Mouse (Mus musculus) liver, adult (tissue): ENCODE results near the gene Gm37240.

Experiments used
- GATA4 ChIP-seq: IDR thresholded peaks from 2 replicates; pipeline ENCODE4 v1.6.1; 2014; ENCODE audit warnings: mild to moderate bottlenecking, low read length; ENCODE audit not compliant: insufficient replicate concordance

The Gm37240 gene

DNA sequence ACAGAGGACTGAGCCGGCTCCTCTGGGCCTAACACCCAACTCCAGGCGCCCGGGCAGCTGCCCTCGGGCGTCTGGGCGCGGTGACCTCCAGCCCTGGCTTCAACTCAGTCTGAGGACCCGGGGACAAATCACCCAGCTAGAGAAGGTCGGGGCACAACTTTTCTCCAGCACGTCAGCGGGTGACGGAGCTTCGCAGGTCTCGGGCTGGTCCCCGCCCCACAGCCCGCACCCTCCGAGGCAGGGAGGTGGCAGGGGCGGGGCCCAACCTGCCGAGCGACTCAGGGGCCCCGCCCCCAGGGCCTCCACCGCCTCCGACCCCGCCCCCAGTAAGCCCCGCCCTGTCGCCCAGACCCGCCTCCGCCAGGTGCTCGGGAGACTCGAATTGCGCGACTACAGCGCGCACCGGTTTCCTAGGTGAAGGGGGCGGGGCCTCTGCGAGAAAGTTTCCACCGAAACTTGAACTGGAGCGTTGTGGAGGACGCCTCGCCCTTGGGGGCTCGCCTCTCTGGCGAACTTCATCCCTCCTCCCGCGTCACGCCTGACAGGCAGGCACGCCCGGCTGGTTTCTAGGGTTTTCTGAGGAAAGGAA, at the start of gene Gm37240, which contains the start of gene Glt28d2:
TSS of gene Gm37240 (minus strand) at position 280 of the 589 bp plus-strand sequence.
TSS of gene Glt28d2 (minus strand) at position 278 of the 589 bp plus-strand sequence.
- TF ChIP-seq GATA4: no peak

DNA sequence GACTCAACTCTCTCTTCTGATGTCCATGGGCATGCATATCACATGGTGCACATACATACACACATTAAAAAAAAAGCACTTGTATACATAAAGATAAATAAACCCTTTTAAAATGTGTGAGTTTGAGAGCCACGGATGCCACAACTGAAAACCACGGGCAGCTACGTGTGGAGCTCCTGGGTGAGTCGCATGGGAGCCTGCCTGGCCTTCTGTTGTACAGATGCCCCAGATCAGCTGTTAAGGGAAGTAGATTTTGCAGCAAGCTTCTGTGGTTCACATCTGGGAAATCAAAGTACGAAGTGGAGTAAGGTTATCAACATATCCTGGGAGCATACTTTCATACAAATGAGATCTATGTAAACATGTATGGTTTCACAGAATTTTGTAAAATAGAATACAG, 46.3 kb upstream of the Gm37240 start:
- TF ChIP-seq GATA4: no peak

DNA sequence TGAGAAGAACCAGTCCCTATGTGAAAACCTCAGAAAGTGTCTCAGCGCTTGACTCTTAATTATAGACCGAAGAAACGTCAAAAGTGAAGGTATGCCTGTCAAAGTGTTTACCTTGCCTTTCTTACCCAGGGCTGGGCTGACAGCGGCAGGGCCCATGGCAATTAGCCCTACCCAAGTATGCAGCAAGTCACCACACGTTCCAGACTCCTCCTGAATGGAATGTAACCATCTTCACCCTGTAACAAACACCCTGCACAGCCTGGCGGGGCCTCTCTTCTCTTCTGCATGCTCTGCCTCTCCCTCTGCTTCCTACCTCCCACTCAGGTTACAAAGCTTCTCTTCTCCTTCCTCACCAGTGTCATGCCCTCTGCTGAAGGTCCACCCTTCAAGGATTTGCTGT, 44.5 kb upstream of the Gm37240 start:
- TF ChIP-seq GATA4: no peak

DNA sequence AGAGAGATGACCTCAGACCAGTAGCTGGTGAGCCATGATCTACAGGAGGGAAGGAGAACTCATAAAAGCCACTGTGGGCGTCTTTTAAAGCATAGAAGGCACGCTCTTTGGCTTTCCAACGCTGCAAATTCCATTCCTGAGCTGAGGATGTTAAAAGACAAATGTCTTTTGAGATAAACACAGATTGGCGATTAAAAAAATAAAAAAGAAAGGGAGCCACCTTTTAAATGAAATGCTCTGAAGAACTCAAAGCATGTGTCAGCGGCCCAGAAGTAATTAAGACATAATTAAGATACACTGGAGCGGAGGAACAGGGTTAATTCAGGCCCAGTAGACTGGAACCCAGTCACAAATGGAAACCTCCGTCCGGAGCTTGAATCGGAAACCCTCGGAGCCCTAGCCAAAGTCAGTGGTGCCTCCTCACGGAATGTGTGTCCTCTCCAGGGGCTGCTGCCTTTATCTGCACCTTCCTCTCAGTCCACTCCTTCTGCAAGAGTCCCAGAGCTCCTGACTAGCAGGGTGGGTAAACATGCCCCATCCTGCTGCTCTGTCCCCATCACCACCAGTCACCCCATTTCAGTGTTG, 43.4 kb upstream of the Gm37240 start:
- TF ChIP-seq GATA4: no peak

DNA sequence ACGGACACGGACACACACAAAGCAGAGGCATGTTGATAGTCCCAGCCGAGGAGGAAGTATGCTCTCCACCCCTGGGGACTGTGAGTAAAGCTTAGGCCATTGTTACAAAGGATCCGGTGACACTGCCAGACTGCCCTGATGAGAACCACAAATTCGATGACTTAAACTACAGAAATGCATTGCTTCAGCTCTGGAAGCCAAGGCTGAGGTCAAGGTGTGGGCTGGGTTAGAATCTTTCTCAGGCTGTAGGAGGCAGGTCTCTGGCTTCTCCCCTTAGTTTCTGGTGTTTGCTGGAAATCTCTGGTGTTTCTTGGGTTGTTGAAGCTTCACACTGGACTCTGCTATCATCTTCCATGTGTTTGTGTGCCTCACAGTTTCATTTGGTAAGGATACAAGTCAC, 42.4 kb upstream of the Gm37240 start:
- no peak for TF ChIP-seq GATA4

DNA sequence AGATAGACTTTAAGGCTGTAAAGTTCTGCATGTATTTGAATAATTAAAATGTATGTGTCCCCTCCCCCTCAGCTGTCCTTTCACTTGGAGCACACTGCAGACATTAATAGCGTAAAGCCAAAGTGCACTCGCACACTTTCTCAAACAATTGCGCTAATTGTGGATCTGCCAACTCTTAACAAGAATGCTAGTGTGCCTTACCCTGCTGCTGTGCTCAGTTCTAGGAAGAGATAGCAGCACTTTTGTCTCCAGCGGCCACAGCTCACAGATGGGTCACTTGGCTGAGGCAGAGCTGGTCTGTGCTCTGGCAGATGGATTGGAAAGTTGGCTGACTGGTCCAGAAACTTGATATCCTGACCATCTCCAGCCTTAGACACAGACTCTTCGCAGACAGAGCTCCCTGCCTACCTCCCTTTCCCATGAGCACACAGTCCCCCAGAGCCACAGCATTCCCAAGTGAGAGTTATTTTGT, 40.9 kb upstream of the Gm37240 start:
- no peak for TF ChIP-seq GATA4

DNA sequence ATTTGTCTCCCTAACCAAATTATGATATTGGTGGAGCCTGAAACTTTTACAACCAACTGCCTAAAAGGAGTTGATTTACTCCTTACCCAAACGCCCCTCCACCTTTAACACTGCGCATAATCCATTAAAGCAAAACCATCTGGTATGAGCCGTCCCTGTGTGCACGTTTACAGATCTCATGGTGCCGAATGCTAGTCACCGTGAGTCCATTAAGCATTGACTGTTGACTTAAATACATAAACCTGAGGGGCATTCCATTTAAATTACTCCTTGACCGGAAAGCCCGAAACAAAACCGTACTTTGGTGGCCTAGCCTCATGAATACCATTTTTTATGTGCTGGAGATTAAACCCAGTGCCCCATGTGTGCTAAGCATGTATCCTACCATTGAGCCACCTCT, 40.0 kb upstream of the Gm37240 start:
- TF ChIP-seq GATA4: no peak

DNA sequence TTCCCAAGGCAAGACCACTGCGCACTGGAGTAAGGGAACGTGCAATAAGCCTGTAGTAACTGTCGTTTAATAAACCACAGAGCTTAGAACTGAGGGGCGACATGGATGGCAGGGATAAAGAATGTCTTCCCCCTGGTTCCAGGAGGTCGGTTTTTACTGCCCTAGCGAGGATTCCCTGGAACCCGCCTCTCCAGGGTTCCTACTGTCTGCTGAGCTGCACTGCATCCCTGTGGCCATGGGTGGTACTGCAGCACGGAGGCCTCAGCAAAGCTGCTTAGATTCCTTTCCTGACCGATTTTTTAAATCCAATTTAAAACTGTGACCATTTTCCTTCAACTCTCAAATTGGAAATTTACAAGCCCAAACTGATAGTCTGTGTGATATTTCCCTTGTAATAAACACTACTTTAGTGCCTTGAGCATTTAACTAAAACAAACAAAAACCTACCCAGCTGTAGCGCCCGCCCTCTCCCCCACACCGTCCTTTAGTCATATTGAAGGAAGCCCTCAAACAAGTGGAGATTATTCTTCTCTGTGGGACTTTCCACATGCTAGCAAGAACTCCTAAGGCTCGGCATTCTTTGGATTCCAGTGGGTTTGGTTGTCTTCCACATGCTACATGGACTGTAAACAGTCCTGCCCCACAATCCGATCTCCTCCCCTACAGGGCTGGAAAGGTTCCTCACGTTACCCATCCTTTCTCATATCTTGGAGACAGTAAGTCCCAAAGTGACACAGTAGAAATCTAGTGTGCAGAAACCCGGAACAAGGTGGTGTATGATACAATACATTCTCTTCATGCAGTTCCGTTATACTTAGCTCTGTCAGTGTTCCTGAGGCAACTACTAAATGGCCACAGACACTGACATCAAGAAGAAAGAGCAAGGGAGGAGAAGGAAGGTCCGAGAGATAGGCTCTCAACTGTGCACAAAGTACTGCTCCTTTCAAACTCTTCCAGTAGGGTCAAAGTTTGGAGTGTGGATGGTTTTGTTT, 36.9 kb upstream of the Gm37240 start:
- no peak for TF ChIP-seq GATA4

DNA sequence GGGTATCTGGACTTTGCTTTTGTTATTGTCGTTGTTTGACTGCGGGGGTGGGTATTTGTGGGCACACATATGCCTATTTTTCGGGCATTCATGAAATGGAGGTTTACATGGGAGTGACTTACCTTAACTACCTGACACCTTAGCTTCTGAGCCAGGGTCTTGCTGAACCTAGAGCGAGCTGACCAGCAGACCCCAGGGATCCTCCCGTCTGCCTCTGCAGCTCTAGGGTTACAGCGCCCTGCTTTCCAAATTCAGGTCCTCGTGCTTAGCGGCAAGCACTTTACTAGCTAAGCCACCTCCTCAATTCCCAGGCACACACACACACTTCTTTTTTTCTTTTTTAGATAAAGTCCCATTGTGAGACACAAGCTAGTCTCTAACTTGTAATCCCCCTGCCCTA, 36.0 kb upstream of the Gm37240 start:
- TF ChIP-seq GATA4: no peak

DNA sequence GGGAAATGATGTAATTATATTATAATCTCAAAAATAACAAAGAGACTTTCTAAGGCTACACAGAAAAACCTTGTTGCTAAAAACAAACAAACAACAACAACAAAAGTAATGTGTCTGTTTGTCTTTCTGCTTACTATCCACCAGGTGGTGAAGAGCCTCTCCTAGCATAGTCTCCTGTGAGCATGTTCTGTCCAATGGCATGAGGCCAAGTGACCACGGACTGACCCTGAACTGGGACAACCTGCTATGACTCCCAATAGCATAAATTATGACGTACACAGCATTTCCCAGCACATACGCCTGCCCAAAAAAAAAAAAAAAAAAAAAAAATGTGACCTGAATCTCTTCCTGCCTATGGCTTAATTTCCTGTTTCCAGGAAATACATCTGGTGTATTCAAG, 35.0 kb upstream of the Gm37240 start:
- no peak for TF ChIP-seq GATA4

DNA sequence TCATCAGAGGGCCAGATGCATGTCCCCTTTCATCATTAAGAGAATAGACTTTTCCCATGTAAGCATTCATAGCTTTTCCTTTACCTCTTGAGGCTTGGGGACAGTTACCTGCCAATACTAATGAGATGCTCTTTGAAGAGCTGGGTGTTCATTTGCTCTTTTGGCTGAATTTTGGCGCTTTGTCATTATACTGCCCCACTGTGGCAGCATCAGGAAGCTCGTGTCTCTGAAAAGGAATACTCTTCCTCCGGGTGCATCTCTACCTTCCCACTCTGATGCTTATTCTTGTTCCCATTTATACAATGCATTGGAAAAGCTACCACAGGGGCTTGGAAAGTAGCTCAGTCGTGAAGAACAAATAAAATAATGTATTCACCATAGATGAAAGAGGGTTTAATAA, 30.3 kb upstream of the Gm37240 start:
- TF ChIP-seq GATA4: no peak

DNA sequence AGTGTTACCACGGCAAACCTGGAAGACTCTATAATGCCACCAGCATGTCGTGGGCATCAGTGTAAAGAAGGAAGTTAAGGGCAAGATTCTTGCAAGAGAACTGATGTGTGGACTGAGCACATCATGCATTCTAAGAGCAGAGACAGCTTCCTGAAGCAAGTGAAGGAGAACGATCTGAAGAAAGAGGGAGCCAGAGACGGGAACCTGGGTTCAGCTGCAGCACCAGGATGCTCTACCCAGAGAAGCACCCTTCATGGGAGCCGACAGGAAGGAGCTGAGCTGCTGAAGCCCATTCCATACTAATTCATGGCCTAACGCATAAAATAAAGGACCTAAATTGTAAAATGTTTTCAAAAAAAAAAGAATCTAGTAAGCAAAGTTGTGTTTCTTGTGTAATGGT, 27.5 kb upstream of the Gm37240 start:
- TF ChIP-seq GATA4: no peak

DNA sequence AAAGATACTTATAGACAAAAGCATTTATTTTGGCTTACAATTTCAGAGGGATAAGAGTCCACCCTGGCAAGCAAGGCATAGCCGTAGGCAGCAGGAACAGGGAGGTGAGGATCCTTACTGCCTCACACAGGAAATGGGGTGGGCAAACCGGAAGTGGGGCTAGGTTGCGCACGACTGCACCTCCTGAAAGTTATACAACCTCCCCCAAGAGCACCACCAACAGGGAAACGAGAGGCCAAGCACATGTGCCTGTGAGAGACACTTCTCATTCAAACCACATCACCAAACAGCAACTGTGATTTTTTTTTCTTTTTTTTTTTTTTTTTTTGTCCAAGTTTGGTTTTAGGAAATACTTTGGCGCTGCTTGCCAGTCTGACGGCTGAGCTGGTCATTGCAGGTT, 19.8 kb upstream of the Gm37240 start:
- TF ChIP-seq GATA4: no peak

DNA sequence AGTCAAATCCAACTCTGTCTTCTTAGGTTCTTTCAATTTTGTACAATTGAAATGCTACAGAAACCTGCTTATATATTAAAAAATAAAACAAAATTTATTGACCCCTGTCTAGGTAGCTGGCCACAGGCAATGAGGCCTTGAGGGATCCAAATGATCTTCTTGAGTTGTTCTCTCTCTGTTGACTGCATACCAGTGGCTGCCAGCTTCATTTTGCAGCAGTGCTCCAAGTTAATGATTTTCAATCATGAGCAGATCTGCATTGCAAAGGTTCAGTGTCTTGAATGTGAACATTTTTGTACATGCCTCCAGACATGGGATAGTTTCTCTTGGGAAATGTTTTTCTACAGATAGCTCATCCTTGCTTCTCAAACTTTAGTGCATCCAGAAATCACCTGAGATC, 17.1 kb upstream of the Gm37240 start:
- no peak for TF ChIP-seq GATA4

DNA sequence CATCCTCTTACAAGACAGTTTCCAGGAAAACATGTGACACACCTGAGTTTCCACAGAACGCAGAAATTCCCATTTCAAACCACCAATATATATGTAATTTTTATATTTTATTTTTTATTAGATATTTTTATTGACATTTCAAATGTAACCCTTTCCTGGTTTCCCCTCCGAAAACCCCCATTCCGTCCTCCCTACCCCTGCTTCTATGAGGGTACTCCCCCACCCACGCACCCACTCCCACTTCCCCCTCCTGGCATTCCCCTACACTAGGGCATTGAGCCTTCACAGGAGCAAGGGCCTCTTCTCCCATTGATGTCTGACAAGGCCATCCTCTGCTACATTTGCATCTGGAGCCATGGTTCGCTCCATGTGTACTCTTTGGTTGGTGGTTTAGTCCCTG, 7.7 kb upstream of the Gm37240 start:
- TF ChIP-seq GATA4: no peak

DNA sequence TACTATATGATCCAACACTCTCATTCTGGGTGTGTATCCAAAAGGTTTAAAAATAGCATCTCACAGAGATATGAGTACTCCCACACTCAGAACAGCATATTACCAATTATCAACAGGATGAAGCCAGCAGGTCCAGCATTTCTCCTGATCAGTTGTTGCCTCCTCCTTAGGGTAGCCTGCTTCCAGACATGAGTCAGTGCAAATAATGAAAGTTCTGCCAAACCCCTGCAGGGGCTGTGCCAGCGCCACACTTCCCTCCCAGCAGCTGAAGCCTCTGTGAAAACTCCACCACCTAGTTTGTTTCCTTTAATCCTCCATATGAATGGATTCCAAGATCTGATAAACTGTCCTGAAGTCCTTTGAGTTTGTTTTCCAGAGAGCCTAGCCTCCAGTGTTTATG, 4.3 kb upstream of the Gm37240 start:
- TF ChIP-seq GATA4: no peak
